Mouse (Mus musculus) liver, postnatal 0 days (tissue): ENCODE measurements around the gene Myo1e. TPM values are rescaled to one million over a fixed set of nuclear protein-coding genes. Genes with fewer than 3 reads are reported as not detected.
A peak's percentile ranks its signal among the peaks of the same experiment; 100 is the strongest.

Experiments
- ATAC-seq: fragments of 200-750 bp; cut with Nextera tagmentation; 2 replicates; pipeline ENCODE4 v1.8.0; 2017; ENCODE audit warnings: mild to moderate bottlenecking, moderate library complexity
- DNase-seq: peaks from one replicate; pipeline ENCODE4 v3.0.0-alpha.2; 2016
- H3K27ac ChIP-seq: fragments of 300-500 bp; sonication (generic); 2 replicates; pipeline ENCODE4 v1.5.1; 2014; ENCODE audit warnings: antibody characterized with exemption, moderate library complexity, mild to moderate bottlenecking, low read depth
- H3K27me3 ChIP-seq: fragments of 300-500 bp; sonication (generic); 2 replicates; pipeline ENCODE4 v1.6.1; 2014; ENCODE audit warnings: low read length, control low read depth, mixed read lengths; ENCODE audit not compliant: insufficient read depth
- H3K36me3 ChIP-seq: fragments of 300-500 bp; sonication (generic); replicated peaks from 2 replicates; pipeline ENCODE4 v1.6.1; 2014; ENCODE audit warnings: mild to moderate bottlenecking, control low read depth, low read length, moderate library complexity, mixed read lengths; ENCODE audit not compliant: insufficient read depth
- H3K4me1 ChIP-seq: fragments of 300-500 bp; sonication (generic); 2 replicates; pipeline ENCODE4 v1.6.1; 2014; ENCODE audit warnings: antibody characterized with exemption, mild to moderate bottlenecking, control low read depth; ENCODE audit not compliant: insufficient read depth
- H3K4me2 ChIP-seq: fragments of 300-500 bp; sonication (generic); 2 replicates; pipeline ENCODE4 v1.6.1; 2014; ENCODE audit warnings: low read depth, mild to moderate bottlenecking, low read length, moderate library complexity, mixed read lengths
- H3K4me3 ChIP-seq: fragments of 300-500 bp; sonication (generic); 2 replicates; pipeline ENCODE4 v1.5.1; 2014; ENCODE audit warnings: low read depth, low read length
- H3K9ac ChIP-seq: fragments of 300-500 bp; sonication (generic); replicated peaks from 2 replicates; pipeline ENCODE4 v1.6.1; 2014; ENCODE audit warnings: mild to moderate bottlenecking, moderate library complexity
- H3K9me3 ChIP-seq: fragments of 300-500 bp; sonication (generic); 2 replicates; pipeline ENCODE4 v1.6.1; 2016; ENCODE audit warnings: mild to moderate bottlenecking, control low read depth, low read length, mixed read lengths
- CTCF ChIP-seq: sonication (generic); IDR thresholded peaks from 2 replicates; pipeline ENCODE4 v1.5.1; 2016; ENCODE audit warnings: antibody characterized with exemption, low read depth
- EP300 ChIP-seq: IDR thresholded peaks from 2 replicates; pipeline ENCODE4 v1.6.1; 2016; ENCODE audit warnings: antibody characterized with exemption, low read depth, mild to moderate bottlenecking
- WGBS: fragments of 180-500 bp; shearing (Covaris S2); extraction: QIAGEN DNeasy Blood & Tissue Kit; methylation state at CpG from one replicate; pipeline ENCODE4 v1.1.7; 2014; ENCODE audit not compliant: insufficient replicate concordance; 5-methylcytosine and 5-hydroxymethylcytosine counted together
- microRNA-seq: library from miRNA; unstranded; fragments of <30 nt; microRNA quantifications from one replicate; pipeline ENCODE4, GENCODE M21; 2016
- polyA plus RNA-seq: library from polyadenylated mRNA; unstranded; fragments of >200 nt; fragmentation: Nextera tagmentation; extraction: Ambion mirVana; gene quantifications from 2 replicates; pipeline ENCODE4 v1.2.1, GENCODE M21; 2015

The Myo1e gene
- polyA plus RNA-seq, 1 experiment from 2014 or later = 7.4 TPM

- H3K9ac ChIP-seq = peak within 1 kb of the TSS; percentile 93
- H3K9me3 ChIP-seq = no peaks in the 10 kb centered on the region
- WGBS = 1% methylated on average over 45 of the region's 45 CpGs
- DNase-seq (peak; percentile 94), ATAC-seq (peak; percentile 99)
- H3K36me3 ChIP-seq = peaks cover 33% of the 10 kb centered on the region
- TF ChIP-seq CTCF (no peak), EP300 (no peak)
- H3K27ac ChIP-seq = peak within 1 kb of the TSS; percentile 84
- no peaks in the 10 kb centered on the region for H3K27me3 ChIP-seq
- peak within 1 kb of the TSS; percentile 85 for H3K4me3 ChIP-seq
- peaks cover 8% of the 10 kb centered on the region for H3K4me1 ChIP-seq
- peak within 1 kb of the TSS; percentile 91 for H3K4me2 ChIP-seq
Observed at GRCm38 (mm10) chr9:70421257-70422056, 214.3 kb downstream of the Myo1e start, which contains the start of gene Ccnb2. Gene Ccnb2 (minus strand): TSS chr9:70421547.

GRCm38 (mm10) chr9:70422661-70423060 is 215.5 kb downstream of the Myo1e start:
- peaks cover 8% of the 10 kb centered on the region for H3K4me1 ChIP-seq
- H3K36me3 ChIP-seq = peaks cover 41% of the 10 kb centered on the region
- DNase-seq = no peak
- H3K9ac ChIP-seq = no peak overlapping the region
- no peaks in the 10 kb centered on the region for H3K9me3 ChIP-seq
- no peak for ATAC-seq
- 89% methylated on average over 2 of the region's 2 CpGs for WGBS
- no peak overlapping the region for H3K27ac ChIP-seq
- H3K4me2 ChIP-seq = no peak overlapping the region
- TF ChIP-seq CTCF (no peak), EP300 (no peak)
- H3K27me3 ChIP-seq = no peaks in the 10 kb centered on the region
- H3K4me3 ChIP-seq = no peak overlapping the region

- ATAC-seq = no peak
Observed at GRCm38 (mm10) chr9:70439959-70440358, 232.8 kb downstream of the Myo1e start.

DNA sequence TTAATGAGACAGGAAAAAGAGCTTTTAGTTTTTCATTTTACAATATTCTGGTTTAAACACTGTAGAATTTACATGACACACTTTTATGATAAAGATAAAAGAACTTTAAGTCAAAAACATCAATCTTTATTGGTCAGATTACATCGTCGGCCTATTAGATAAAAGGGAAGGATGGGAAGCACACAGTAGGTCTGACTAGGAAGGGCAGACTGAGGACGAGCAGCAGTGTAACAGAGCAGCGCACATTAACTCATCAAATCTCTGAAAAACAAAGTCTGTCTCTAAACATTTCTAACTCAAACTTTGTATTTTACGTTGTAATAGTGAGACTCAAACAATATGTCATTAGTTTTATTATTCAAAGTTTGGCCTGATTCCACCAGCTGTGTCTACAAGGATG is 241.9 kb downstream of the Myo1e start:
- TF ChIP-seq EP300 = no peak
- Histone ChIP-seq H3K4me2 (no peak overlapping the region), H3K4me1 (0 out of 2 replicates have a peak, but pooled peaks cover 2% of the 10 kb centered on the region), H3K9ac (no peak overlapping the region), H3K27me3 (no peaks in the 10 kb centered on the region), H3K9me3 (no peaks in the 10 kb centered on the region), H3K4me3 (no peak overlapping the region), H3K27ac (no peak overlapping the region), H3K36me3 (peaks cover 51% of the 10 kb centered on the region)
- DNase-seq (no peak), ATAC-seq (no peak)
- WGBS = 89% methylated on average over 5 of the region's 5 CpGs

More at GRCm38 (mm10) chr9:70439959-70440358, 232.8 kb downstream of the Myo1e start:
- Histone ChIP-seq H3K4me2 (no peak overlapping the region), H3K4me3 (no peak overlapping the region), H3K36me3 (peaks cover 54% of the 10 kb centered on the region), H3K9me3 (no peaks in the 10 kb centered on the region), H3K27me3 (no peaks in the 10 kb centered on the region), H3K9ac (no peak overlapping the region), H3K27ac (no peak overlapping the region), H3K4me1 (no peaks in the 10 kb centered on the region)
- DNase-seq = no peak
- WGBS = 82% methylated on average over 4 of the region's 4 CpGs
- TF ChIP-seq CTCF (no peak), EP300 (no peak)

Small RNA genes lying within 50 kb of the gene (microRNA-seq; reads per million reads assigned to microRNA genes)
- 2.4 reads per million for gene Mir5626

Other genes starting within 250 kb of the Myo1e start
- 38.4 and 42.5 TPM in 2 replicates for gene Bnip2, start 217.9 kb upstream of the Myo1e start, polyA plus RNA-seq
- gene Gtf2a2, start 194.8 kb upstream of the Myo1e start, polyA plus RNA-seq = 149 and 154 TPM in 2 replicates
- not detected in 2 replicates for gene Gcnt3, start 169.3 kb upstream of the Myo1e start, polyA plus RNA-seq
- gene Fam81a, start 64.8 kb upstream of the Myo1e start, polyA plus RNA-seq = 0.12 and 0.19 TPM in 2 replicates
- gene Ccnb2, start 214.2 kb downstream of the Myo1e start, polyA plus RNA-seq = 121 and 122 TPM in 2 replicates